Mouse (Mus musculus) heart, embryonic 13.5 days (tissue): ENCODE data around the gene Limk2. TPM values are rescaled to one million over a fixed set of nuclear protein-coding genes. Genes with fewer than 3 reads are reported as not detected.

Source experiments
- ATAC-seq: fragments of 200-750 bp; cut with Nextera tagmentation; 2 replicates; pipeline ENCODE4 v1.8.0; 2017; ENCODE audit warnings: moderate TSS enrichment; ENCODE audit not compliant: insufficient number of reproducible peaks, low FRiP score, low TSS enrichment; ENCODE audit errors: extremely low read depth
- H3K27ac ChIP-seq: fragments of 300-500 bp; sonication (generic); replicated peaks from 2 replicates; pipeline ENCODE4 v1.5.1; 2015; ENCODE audit warnings: moderate library complexity, mild to moderate bottlenecking, inconsistent platforms
- H3K27me3 ChIP-seq: fragments of 300-500 bp; sonication (generic); replicated peaks from 2 replicates; pipeline ENCODE4 v1.6.1; 2015; ENCODE audit warnings: mild to moderate bottlenecking, inconsistent platforms
- H3K36me3 ChIP-seq: fragments of 300-500 bp; sonication (generic); 2 replicates; pipeline ENCODE4 v1.6.1; 2015; ENCODE audit warnings: mild to moderate bottlenecking, inconsistent platforms
- H3K4me1 ChIP-seq: fragments of 300-500 bp; sonication (generic); 2 replicates; pipeline ENCODE4 v1.6.1; 2015; ENCODE audit warnings: inconsistent platforms
- H3K4me2 ChIP-seq: fragments of 300-500 bp; sonication (generic); 2 replicates; pipeline ENCODE4 v1.6.1; 2015; ENCODE audit warnings: inconsistent platforms, mild to moderate bottlenecking, moderate library complexity
- H3K4me3 ChIP-seq: fragments of 300-500 bp; sonication (generic); 2 replicates; pipeline ENCODE4 v1.5.1; 2015; ENCODE audit warnings: moderate library complexity, mild to moderate bottlenecking, inconsistent platforms
- H3K9ac ChIP-seq: fragments of 300-500 bp; sonication (generic); 2 replicates; pipeline ENCODE4 v1.6.1; 2015; ENCODE audit warnings: inconsistent platforms, mild to moderate bottlenecking, moderate library complexity
- H3K9me3 ChIP-seq: fragments of 300-500 bp; sonication (generic); 2 replicates; pipeline ENCODE4 v1.6.1; 2016; ENCODE audit warnings: inconsistent platforms
- WGBS: fragments of 180-500 bp; shearing (Covaris S2); methylation state at CpG from one replicate; pipeline ENCODE4 v1.1.7; 2015; ENCODE audit warnings: mixed read lengths; 5-methylcytosine and 5-hydroxymethylcytosine counted together
- polyA plus RNA-seq: library from polyadenylated mRNA; unstranded; fragments of >200 nt; fragmentation: Nextera tagmentation; extraction: Ambion mirVana; gene quantifications from 2 replicates; pipeline ENCODE4 v1.2.1, GENCODE M21; 2015

Gene Limk2
- polyA plus RNA-seq, 1 experiment from 2014 or later = 50.4 TPM

DNA sequence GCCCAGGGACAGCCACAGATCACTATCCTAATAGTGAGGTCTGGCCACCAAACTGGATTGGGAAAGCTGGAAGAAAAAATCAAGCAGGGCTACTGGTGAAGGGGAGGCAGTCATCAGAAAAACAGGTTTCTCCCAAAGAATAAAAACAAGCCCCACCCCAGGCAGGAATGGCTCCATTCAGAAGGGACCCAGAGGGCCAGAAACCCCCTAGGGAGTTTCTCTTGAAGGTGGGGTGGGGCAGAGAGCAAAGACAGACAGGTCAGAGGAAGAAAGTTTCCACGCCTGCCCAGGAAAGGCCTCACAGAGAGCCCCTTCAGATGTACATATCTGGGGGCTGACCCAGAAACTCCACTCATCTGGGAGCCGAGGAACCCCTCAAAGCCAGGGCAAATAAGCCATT lies 38.8 kb downstream of the Limk2 start:
- Histone ChIP-seq H3K27me3 (no peaks in the 10 kb centered on the region), H3K9me3 (no peaks in the 10 kb centered on the region), H3K4me3 (peak overlapping the region; percentile 69), H3K27ac (peak overlapping the region; percentile 85), H3K4me2 (peak overlapping the region; percentile 85), H3K9ac (peak overlapping the region; percentile 87), H3K4me1 (peaks cover 64% of the 10 kb centered on the region), H3K36me3 (no peaks in the 10 kb centered on the region; the same call in 1 of the 2 replicates)
- no peak for ATAC-seq
- WGBS = 51% methylated on average over 2 of the region's 2 CpGs

DNA sequence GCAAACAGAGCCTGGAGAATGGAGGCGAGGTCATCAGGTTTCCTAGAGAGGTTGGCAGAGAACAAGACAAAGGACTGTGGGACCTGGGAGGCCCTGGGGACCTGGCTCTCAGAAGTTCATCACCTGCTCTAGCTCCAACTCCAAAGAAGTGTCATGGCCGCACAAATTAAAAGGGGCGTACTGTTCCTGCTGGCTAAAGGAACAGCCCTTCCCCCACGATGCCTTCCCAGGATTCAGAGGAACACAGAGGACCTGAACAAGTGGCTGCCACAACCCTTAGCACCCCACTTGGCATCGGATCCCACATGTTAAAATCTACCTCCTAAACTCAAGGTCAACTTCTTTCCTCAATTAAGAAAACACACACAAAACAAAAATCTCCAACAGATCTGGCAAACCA lies 39.5 kb downstream of the Limk2 start:
- Histone ChIP-seq H3K9me3 (no peaks in the 10 kb centered on the region), H3K4me2 (peak overlapping the region; percentile 85), H3K27me3 (no peaks in the 10 kb centered on the region), H3K9ac (peak overlapping the region; percentile 87), H3K27ac (peak overlapping the region; percentile 85), H3K36me3 (peaks cover under 1% of the 10 kb centered on the region; the same call in 1 of the 2 replicates), H3K4me1 (peaks cover 57% of the 10 kb centered on the region), H3K4me3 (peak overlapping the region; percentile 69)
- WGBS = 78% methylated on average over 5 of the region's 5 CpGs
- no peak for ATAC-seq

DNA sequence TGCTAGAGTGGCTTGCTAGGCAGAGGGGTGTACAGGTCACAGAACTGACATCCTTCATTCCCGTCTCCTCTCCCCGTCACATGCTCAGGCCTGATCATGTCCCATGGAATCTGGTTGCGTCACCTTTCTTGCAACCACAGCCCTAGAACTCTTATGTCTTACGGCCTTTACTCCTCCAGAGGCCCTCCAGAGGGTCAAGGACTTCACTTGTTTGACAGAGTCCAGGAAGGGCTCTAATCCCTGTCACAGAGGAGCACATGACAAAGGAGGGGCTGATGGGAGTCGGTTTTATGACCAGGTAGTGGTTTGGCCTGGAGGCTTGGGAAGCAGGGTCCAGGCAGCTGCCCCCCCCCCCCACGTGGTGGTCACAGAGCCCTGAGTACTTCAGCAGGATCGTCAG lies 40.0 kb downstream of the Limk2 start:
- Histone ChIP-seq H3K4me1 (peaks cover 53% of the 10 kb centered on the region), H3K9me3 (no peaks in the 10 kb centered on the region), H3K27ac (peak overlapping the region; percentile 85), H3K4me2 (peak overlapping the region; percentile 85), H3K36me3 (peaks cover 2% of the 10 kb centered on the region; the same call in 1 of the 2 replicates), H3K27me3 (no peaks in the 10 kb centered on the region), H3K4me3 (peak overlapping the region; percentile 69; the same call in 1 of the 2 replicates), H3K9ac (peak overlapping the region; percentile 87)
- 28% methylated on average over 7 of the region's 7 CpGs for WGBS
- ATAC-seq = no peak

DNA sequence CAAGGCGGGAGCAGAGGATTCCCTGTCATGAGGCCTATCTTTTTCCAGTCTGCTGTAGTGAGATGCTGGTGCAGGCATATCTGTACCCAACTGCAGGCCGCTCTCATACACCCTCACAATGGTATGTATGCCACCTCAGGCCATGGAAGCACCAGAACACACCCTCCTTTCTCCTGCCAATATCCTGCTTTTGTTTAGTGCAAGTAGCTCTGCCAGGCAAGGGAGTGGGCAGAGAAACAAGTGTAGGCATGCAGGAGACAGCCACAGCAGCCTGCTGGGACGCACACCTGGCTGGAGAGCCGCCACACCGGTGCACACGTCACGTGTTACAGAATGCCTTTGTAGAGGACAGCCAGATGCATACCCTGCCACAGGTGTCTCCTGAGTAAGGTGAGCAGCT lies 42.6 kb downstream of the Limk2 start:
- H3K4me3 ChIP-seq = no peak overlapping the region
- H3K27ac ChIP-seq = no peak overlapping the region
- H3K36me3 ChIP-seq = peaks cover 20% of the 10 kb centered on the region
- H3K4me1 ChIP-seq = peaks cover 33% of the 10 kb centered on the region
- ATAC-seq = no peak
- no peaks in the 10 kb centered on the region for H3K27me3 ChIP-seq
- no peak overlapping the region for H3K4me2 ChIP-seq
- peaks cover 6% of the 10 kb centered on the region; the same call in 1 of the 2 replicates for H3K9me3 ChIP-seq
- no peak overlapping the region for H3K9ac ChIP-seq
- WGBS = 87% methylated on average over 7 of the region's 7 CpGs

DNA sequence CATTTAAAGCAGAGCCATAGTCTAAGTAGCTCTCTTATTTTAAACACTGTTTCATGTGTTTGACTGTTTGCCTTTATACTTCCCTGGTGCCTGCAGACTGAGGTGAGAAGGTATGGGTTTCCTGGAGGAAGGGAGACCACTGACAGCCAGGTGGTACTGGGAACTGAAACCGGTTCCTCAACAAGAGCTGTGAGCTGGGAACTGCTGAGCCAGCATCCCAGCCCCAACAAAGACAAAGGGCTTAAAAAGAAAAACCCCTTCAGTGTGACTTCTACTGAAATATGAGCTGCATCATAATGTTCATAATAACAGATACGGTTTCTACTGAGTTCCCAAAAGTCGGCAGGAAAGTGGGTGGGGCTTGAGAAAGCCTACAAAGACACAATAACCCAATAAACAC lies 46.1 kb downstream of the Limk2 start:
- Histone ChIP-seq H3K4me3 (no peak overlapping the region), H3K4me1 (peaks cover 3% of the 10 kb centered on the region; the same call in 1 of the 2 replicates), H3K27me3 (no peaks in the 10 kb centered on the region), H3K9me3 (peaks cover 6% of the 10 kb centered on the region; the same call in 1 of the 2 replicates), H3K27ac (no peak overlapping the region), H3K36me3 (peaks cover 50% of the 10 kb centered on the region), H3K4me2 (no peak overlapping the region), H3K9ac (no peak overlapping the region)
- 84% methylated on average over 3 of the region's 3 CpGs for WGBS
- ATAC-seq = no peak

DNA sequence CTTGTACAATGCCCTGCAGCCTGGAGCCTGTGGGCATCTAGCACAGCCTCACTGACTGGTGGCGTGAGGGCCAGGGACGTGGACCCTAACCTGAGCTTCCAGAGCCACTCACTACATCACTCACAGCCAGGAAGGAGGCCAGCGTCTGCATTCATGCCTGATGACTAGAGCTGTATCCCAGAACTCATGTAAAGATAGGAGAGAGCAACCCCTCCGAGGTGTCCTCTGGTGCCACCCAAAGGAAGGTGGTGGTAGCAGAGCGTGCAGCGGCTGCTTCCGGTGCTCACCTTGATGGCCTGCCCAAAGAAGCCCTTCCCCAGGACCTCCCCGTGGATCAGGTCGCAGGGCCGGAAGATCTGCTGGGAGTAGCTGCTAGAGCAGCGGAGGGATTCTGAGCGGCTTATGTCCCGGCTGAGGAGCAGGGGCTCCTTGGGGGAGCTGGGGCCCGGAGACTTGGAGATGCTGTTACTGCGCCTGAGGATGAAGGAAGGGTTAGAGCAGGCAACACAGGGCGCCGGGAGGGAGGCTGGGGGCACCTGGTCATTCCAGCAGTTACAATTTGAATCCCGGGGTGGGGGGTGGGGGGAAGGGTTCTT lies 55.9 kb downstream of the Limk2 start:
- Histone ChIP-seq H3K4me1 (peaks cover 15% of the 10 kb centered on the region), H3K36me3 (peaks cover 79% of the 10 kb centered on the region), H3K9ac (no peak overlapping the region), H3K9me3 (no peaks in the 10 kb centered on the region), H3K4me3 (no peak overlapping the region), H3K27me3 (no peaks in the 10 kb centered on the region), H3K4me2 (no peak overlapping the region), H3K27ac (no peak overlapping the region)
- ATAC-seq = no peak
- WGBS = 48% methylated on average over 18 of the region's 18 CpGs

DNA sequence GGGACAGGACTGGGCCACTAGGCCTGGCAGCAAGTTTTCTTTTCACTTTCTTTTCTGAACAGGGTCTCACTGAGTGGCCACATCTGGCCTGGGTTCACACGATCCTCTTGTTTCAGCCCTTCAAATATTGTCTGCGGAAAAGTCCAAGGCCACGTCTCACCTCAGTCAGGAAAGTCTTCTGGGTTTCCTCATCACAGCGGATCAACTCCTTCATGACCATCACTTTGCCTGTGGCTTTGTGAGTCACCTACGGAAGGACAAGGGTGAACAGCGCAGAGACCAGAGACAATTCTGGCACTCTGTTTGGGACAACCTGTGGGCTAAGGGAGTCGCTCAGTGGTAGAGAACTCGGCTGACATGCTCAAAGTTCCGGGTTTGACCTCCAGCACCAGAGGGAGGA lies 56.9 kb downstream of the Limk2 start:
- H3K4me2 ChIP-seq = no peak overlapping the region
- H3K36me3 ChIP-seq = peaks cover 69% of the 10 kb centered on the region
- no peaks in the 10 kb centered on the region for H3K9me3 ChIP-seq
- H3K4me1 ChIP-seq = peaks cover 24% of the 10 kb centered on the region
- H3K27me3 ChIP-seq = no peaks in the 10 kb centered on the region
- WGBS = 90% methylated on average over 9 of the region's 9 CpGs
- H3K27ac ChIP-seq = no peak overlapping the region
- no peak for ATAC-seq
- H3K9ac ChIP-seq = no peak overlapping the region
- H3K4me3 ChIP-seq = no peak overlapping the region

DNA sequence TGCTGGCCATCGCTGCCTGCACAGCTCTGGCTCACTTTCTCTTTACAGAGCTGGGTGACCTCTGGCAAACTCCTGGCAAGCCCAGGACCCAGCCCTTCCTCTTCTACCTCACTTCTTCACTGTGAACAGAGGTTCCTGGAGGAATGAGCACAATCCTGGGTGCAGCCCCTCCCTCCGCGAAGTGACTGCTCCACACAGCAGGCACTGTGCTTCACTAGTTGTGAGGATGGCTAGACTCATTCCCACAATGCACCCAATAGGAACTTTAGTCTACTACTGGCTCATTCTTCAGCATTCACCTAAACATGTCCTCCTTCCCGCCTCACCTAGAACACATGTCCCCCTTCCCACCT lies 59.7 kb downstream of the Limk2 start:
- ATAC-seq = no peak
- Histone ChIP-seq H3K9me3 (no peaks in the 10 kb centered on the region), H3K27ac (peak overlapping the region; percentile 76), H3K27me3 (no peaks in the 10 kb centered on the region), H3K4me1 (peaks cover 24% of the 10 kb centered on the region), H3K9ac (peak overlapping the region; percentile 54), H3K4me2 (no peak overlapping the region), H3K4me3 (no peak overlapping the region), H3K36me3 (peaks cover 70% of the 10 kb centered on the region)
- 80% methylated on average over 4 of the region's 4 CpGs for WGBS

DNA sequence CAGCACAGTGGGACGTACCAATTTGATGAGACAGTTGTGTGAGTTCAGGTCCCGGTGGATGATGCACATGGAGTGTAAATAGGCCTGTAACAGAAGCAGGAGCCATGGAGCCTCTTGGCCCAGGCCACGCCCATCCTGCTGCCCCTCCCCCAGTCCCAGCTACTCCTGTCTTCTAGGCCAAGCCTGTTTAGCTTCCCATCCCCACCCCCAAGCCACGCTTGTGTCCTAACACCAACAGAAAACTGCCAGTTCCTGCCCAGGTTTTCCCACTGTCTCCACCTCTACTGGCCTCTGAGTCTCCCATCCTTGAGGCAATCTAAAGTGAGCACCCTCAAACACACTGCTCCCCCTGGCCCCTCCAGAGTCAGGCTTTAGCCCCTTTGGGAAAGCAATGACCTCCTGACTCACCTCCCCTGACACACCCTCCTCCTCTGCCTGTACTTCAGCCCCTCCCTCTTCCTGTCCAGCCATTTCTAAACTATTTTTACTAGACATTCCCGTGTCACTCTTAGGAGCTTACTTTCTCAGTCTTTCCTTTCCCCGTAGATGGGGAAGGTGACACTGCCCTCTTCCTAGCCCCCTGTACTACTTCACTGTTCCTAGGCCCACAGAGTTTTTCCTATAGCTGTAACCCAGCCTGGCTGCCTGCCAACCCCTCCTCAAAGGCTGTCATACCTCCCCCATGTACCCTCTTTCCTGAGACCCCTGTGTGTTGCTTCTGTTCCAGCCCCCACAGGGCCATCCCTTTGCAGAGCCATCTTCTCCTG lies 60.2 kb downstream of the Limk2 start:
- Histone ChIP-seq H3K4me2 (no peak overlapping the region), H3K9me3 (no peaks in the 10 kb centered on the region), H3K27ac (peak overlapping the region; percentile 76), H3K36me3 (peaks cover 70% of the 10 kb centered on the region), H3K27me3 (no peaks in the 10 kb centered on the region), H3K4me3 (no peak overlapping the region), H3K9ac (peak overlapping the region; percentile 54), H3K4me1 (peaks cover 24% of the 10 kb centered on the region)
- WGBS = 19% methylated on average over 6 of the region's 6 CpGs
- peak; percentile 21; the same call in 1 of the 2 replicates for ATAC-seq

DNA sequence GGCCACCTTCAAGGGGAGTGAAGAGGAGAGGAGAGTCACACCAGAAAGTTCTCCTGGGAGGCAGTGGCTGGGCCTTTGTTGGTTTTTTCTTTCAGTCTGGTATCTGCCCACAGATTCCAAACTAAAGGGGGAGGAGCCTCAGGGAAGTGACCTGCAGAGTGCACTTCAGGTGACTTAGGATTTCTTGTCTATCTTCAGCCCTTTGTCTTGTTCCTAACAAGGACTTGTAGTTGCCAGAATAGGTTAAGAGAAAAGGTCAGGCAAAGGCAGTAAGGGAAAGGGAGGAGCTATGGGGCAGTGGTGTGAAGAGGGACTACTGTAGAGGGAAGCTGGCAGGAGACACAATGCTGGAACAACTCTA lies 61.2 kb downstream of the Limk2 start:
- no peak overlapping the region for H3K4me3 ChIP-seq
- H3K4me1 ChIP-seq = peaks cover 24% of the 10 kb centered on the region
- H3K9me3 ChIP-seq = no peaks in the 10 kb centered on the region
- H3K27me3 ChIP-seq = no peaks in the 10 kb centered on the region
- peak overlapping the region; percentile 76 for H3K27ac ChIP-seq
- ATAC-seq = no peak
- H3K9ac ChIP-seq = 0 out of 2 replicates have a peak overlapping the region, but pooled peaks have one; percentile 24
- H3K4me2 ChIP-seq = no peak overlapping the region
- H3K36me3 ChIP-seq = peaks cover 70% of the 10 kb centered on the region

DNA sequence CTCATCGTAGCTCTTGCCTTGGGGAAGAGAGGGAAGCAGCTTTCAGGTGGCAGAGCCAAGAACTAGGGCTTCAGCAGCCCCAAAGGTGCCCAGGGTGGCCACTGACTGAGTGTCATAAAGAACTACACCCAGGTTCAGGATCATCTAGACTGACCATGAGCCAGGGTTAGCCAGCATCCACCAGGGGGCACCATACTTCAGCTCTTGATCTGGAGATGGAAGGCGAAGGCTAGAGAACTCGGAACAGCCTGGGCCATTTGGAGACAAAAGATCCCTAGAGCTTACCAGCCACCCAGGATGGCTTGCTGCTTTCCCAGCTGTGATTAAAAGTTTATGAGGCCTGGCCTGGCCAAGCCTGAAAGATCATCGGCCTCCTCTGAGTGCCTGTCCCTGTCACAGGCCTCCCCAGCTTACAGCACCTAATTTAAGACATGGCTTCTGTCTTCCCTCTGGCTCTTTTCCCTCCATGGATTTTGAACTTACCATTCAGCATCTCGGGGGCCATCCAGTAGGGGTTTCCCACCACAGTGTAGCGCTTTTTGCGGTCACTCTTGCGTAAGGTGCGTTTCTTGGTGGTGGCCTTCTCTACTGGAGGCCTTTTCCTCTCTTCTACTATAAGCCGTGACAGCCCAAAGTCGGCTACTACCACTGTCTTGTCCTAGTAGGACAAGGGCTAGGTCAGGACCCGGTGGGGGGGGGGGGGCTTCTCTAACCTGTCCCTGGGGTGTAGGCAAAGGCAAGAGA lies 61.7 kb downstream of the Limk2 start:
- Histone ChIP-seq H3K27ac (peak overlapping the region; percentile 76), H3K4me3 (no peak overlapping the region), H3K27me3 (no peaks in the 10 kb centered on the region), H3K4me2 (no peak overlapping the region), H3K4me1 (peaks cover 24% of the 10 kb centered on the region), H3K9me3 (no peaks in the 10 kb centered on the region), H3K36me3 (peaks cover 70% of the 10 kb centered on the region), H3K9ac (0 out of 2 replicates have a peak overlapping the region, but pooled peaks have one; percentile 24)
- 58% methylated on average over 12 of the region's 12 CpGs for WGBS
- no peak for ATAC-seq
